Mouse (Mus musculus) lung, adult 2 months (tissue): ENCODE data around the gene Gm3409. TPM values are rescaled to one million over a fixed set of nuclear protein-coding genes. Genes with fewer than 3 reads are reported as not detected.
A peak's percentile ranks its signal among the peaks of the same experiment; 100 is the strongest.
"Not testable (repeated sequence)": the region's sequence is repeated elsewhere in the genome, so short reads cannot be mapped to it uniquely, and the experiment has no call there.

ENCODE experiments used
- DNase-seq: peaks from one replicate; pipeline ENCODE4 v3.0.0; 2022
- H3K4me1 ChIP-seq: fragments of 200-500 bp; 2 replicates; pipeline ENCODE4 v1.6.1; 2011; ENCODE audit warnings: low read length; ENCODE audit not compliant: control insufficient read depth, insufficient read depth
- H3K4me3 ChIP-seq: fragments of 200-500 bp; replicated peaks from 2 replicates; pipeline ENCODE3; 2011; ENCODE audit warnings: low read depth, mild to moderate bottlenecking, control low read depth, low read length; ENCODE audit errors: extremely low read depth
- CTCF ChIP-seq: fragments of 200-500 bp; IDR thresholded peaks from 2 replicates; pipeline ENCODE4 v1.5.1; 2011; ENCODE audit warnings: mild to moderate bottlenecking, low read length, control low read depth; ENCODE audit not compliant: insufficient read depth
- POLR2A ChIP-seq: fragments of 200-500 bp; IDR thresholded peaks from 2 replicates; pipeline ENCODE4 v1.6.1; 2011; ENCODE audit warnings: low read depth, mild to moderate bottlenecking, control low read depth, low read length, borderline replicate concordance; ENCODE audit errors: extremely low read depth
- WGBS: fragments of 180-500 bp; shearing (Covaris S2); methylation state at CpG from one replicate; pipeline ENCODE4 v1.1.7; 2018; 5-methylcytosine and 5-hydroxymethylcytosine counted together
- polyA plus RNA-seq: library from polyadenylated mRNA; depleted of rRNA; stranded (reverse); fragments of >200 nt; gene quantifications from 2 replicates; pipeline ENCODE4 v1.2.3, GENCODE M21; 2012; rRNA removed

The Gm3409 gene
- polyA plus RNA-seq: not detected in 2 replicates

DNA sequence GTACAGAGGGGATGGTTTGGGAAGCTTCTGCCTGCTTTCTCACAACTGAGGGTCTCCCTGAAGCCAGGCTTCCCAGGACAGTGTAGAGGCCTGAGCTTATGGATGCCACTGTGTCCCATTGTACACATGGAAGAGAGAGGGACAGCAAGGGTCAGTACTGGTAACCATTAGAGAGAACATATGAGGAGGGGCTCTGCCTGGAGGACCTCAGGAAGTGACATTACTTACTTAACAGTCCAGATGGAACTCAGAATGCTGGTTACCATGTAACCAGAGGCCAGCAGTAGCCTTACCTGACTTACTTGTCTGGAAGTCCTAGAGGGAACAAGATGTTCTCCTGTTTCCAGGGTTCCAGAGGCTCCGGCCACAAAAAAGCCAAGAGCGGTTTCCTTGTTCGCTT, at the start of gene Gm3409:
Gene Gm3409 (plus strand): TSS at position 301 of the 400 bp plus-strand sequence.
- 100% methylated on average over 3 of the region's 3 CpGs for WGBS
- DNase-seq, H3K4me1 ChIP-seq, H3K4me3 ChIP-seq: not testable (repeated sequence)

DNA sequence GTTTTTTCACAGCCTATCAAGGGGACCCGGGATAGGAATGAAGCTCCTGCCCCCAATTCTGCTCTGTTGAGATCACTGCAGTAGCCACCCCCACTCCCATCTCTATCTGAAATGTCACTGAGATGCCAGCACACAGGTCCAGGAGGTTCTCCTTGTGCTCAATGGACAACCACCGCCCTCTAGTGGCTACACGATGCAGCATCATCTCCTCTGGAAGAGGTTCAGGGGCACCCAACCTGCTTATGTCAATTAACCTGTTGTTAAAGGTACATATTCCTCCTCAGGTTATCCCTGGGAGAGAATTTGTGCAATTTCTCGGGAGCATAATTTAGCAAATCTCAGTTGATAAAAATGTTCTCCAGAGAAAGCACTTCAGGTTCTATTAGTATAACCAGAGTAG, 48.5 kb upstream of the Gm3409 start:
- peak; percentile 7 for DNase-seq
- H3K4me1 ChIP-seq, H3K4me3 ChIP-seq: not testable (repeated sequence)
- WGBS: 5% methylated on average over 3 of the region's 4 CpGs

DNA sequence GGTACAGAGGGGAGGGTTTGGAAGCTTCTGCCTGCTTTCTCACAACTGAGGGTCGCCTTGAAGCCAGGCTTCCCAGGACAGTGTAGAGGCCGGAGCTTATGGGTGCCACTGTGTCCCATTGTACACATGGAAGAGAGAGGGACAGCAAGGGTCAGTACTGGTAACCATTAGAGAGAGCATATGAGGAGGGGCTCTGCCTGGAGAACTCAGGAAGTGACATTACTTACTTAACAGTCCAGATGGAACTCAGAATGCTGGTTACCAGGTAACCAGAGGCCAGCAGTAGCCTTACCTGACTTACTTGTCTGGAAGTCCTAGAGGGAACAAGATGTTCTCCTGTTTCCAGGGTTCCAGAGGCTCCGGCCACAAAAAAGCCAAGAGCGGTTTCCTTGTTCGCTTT, 46.4 kb upstream of the Gm3409 start, which contains the start of gene Gm6370:
Gene Gm6370 (plus strand): TSS at position 301 of the 400 bp plus-strand sequence.
- DNase-seq, H3K4me1 ChIP-seq, H3K4me3 ChIP-seq: not testable (repeated sequence)
- no CpG with 5 or more reads among the region's 5 CpGs for WGBS

DNA sequence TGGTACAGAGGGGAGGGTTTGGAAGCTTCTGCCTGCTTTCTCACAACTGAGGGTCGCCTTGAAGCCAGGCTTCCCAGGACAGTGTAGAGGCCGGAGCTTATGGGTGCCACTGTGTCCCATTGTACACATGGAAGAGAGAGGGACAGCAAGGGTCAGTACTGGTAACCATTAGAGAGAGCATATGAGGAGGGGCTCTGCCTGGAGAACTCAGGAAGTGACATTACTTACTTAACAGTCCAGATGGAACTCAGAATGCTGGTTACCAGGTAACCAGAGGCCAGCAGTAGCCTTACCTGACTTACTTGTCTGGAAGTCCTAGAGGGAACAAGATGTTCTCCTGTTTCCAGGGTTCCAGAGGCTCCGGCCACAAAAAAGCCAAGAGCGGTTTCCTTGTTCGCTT, 35.3 kb upstream of the Gm3409 start, which contains the start of gene 4930449I24Rik:
Gene 4930449I24Rik (plus strand): TSS at position 301 of the 400 bp plus-strand sequence.
- DNase-seq: not testable (repeated sequence)
- no CpG with 5 or more reads among the region's 5 CpGs for WGBS

DNA sequence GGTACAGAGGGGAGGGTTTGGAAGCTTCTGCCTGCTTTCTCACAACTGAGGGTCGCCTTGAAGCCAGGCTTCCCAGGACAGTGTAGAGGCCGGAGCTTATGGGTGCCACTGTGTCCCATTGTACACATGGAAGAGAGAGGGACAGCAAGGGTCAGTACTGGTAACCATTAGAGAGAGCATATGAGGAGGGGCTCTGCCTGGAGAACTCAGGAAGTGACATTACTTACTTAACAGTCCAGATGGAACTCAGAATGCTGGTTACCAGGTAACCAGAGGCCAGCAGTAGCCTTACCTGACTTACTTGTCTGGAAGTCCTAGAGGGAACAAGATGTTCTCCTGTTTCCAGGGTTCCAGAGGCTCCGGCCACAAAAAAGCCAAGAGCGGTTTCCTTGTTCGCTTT, 23.6 kb upstream of the Gm3409 start, which contains the start of gene Gm3402:
Gene Gm3402 (plus strand): TSS at position 301 of the 400 bp plus-strand sequence.
- DNase-seq, H3K4me1 ChIP-seq, H3K4me3 ChIP-seq: not testable (repeated sequence)
- 100% methylated on average over 2 of the region's 5 CpGs for WGBS

More for the DNA sequence above, 35.3 kb upstream of the Gm3409 start, which contains the start of gene 4930449I24Rik:
- H3K4me3 ChIP-seq, H3K4me1 ChIP-seq: not testable (repeated sequence)

DNA sequence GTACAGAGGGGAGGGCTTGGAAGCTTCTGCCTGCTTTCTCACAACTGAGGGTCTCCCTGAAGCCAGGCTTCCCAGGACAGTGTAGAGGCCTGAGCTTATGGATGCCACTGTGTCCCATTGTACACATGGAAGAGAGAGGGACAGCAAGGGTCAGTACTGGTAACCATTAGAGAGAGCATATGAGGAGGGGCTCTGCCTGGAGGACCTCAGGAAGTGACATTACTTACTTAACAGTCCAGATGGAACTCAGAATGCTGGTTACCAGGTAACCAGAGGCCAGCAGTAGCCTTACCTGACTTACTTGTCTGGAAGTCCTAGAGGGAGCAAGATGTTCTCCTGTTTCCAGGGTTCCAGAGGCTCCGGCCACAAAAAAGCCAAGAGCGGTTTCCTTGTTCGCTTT, 11.9 kb upstream of the Gm3409 start, which contains the start of gene Gm3404:
Gene Gm3404 (plus strand): TSS at position 301 of the 400 bp plus-strand sequence.
- WGBS: 97% methylated on average over 3 of the region's 3 CpGs
- DNase-seq: peak; percentile 4
- H3K4me3 ChIP-seq, H3K4me1 ChIP-seq: not testable (repeated sequence)

- not testable (repeated sequence) for H3K4me1 ChIP-seq, DNase-seq, H3K4me3 ChIP-seq
- no CpG with 5 or more reads among the region's 3 CpGs for WGBS
These were observed 18.4 kb downstream of the Gm3409 start, which contains the start of gene Gm3415 for GRCm38 (mm10) chr5:146555836-146556235. Gm3415 (plus strand) TSS chr5:146556136.

GRCm38 (mm10) chr5:146564259-146564658, 26.8 kb downstream of the Gm3409 start:
- DNase-seq: no peak
- WGBS: 93% methylated on average over 1 of the region's 1 CpGs
- Histone ChIP-seq H3K4me3 (no peak overlapping the region), H3K4me1 (no peaks in the 10 kb centered on the region)
- TF ChIP-seq POLR2A: no peak
- no peak for TF ChIP-seq CTCF

DNA sequence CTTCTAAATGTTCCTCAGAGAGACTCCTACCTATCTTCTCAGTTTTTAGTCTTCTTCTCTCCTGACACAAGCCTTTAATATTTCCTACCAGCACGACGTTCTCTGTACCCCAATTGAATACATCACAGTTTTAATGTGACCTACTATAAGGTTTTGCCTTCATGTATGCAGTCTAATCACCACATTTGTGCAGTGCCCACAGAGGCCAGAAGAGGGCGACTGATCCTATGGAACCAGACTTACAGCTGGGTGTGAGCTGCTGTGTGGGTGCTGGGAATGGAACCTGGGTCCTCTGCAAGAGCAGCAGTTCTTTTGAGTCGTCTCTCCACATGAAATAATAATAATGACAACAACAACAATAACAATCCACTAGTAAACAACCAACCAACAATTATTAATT, 29.6 kb downstream of the Gm3409 start:
- no peaks in the 10 kb centered on the region for H3K4me1 ChIP-seq
- DNase-seq: no peak
- 56% methylated on average over 4 of the region's 4 CpGs for WGBS
- no peak overlapping the region for H3K4me3 ChIP-seq
- TF ChIP-seq CTCF (no peak), POLR2A (no peak)

- not testable (repeated sequence) for H3K4me3 ChIP-seq, DNase-seq, H3K4me1 ChIP-seq
- WGBS: 69% methylated on average over 6 of the region's 6 CpGs
These were observed 32.7 kb downstream of the Gm3409 start for GRCm38 (mm10) chr5:146570179-146570578.

DNA sequence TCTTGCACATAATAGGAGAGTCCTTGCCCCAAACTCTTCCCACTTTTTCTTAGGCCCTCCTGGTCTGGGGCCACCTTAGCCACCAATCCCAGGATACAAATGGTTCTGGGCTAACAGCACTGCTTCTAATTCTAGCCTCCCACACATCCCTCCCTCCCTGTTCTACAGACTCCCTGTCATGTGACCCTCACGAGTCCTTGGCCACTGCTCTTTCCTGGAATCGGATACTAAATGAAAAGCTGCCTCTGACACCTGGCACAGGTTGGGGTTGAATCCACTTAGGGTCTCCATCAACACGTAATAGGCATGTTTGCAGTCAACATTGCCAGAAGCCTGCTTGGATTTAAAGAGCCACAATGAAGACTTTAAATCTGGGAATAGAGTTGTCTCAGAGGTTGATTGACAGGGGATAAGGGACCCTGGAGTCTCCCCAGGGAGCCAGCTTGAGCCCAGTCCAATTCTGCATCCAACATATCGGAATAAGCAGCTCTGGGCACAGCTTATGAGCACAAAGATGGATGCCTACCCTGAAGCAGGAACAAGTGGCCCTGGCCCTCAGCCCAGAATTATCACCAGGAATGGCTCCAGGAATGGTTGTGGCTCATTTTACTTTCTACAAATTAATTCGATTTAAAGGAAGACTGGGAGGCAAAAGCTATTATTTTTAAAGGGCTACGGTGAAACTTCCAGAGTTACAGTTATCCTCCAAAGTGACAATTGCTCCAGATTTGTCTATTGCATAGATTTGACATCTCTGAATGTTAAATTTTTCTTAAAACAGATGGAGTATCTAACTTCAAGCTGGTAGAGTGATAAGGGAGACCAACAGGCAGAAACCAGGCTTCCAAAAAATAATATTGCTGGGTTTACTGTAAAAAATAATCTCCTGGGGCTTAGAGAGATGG, 34.6 kb downstream of the Gm3409 start:
- 57% methylated on average over 6 of the region's 6 CpGs for WGBS
- DNase-seq, H3K4me1 ChIP-seq: not testable (repeated sequence)

GRCm38 (mm10) chr5:146572735-146573042, 35.2 kb downstream of the Gm3409 start:
- 87% methylated on average over 4 of the region's 4 CpGs for WGBS
- not testable (repeated sequence) for H3K4me1 ChIP-seq, DNase-seq, H3K4me3 ChIP-seq

More for the DNA sequence above, 34.6 kb downstream of the Gm3409 start:
- not testable (repeated sequence) for H3K4me3 ChIP-seq
